Mouse (Mus musculus) spleen, adult 2 months (tissue): ENCODE data around the gene Sos2. TPM values are rescaled to one million over a fixed set of nuclear protein-coding genes. Genes with fewer than 3 reads are reported as not detected.

ENCODE experiments used
- DNase-seq, 2 experiments: peaks; one replicate each; pipeline versions ENCODE4 v3.0.0 to v3.0.0-alpha.2; 2012 to 2021; ENCODE audit warnings: low spot score in 2 of 2, low read depth in 1 of 2
- H3K27ac ChIP-seq: fragments of 200-500 bp; 2 replicates; pipeline ENCODE4 v1.5.1; 2012; ENCODE audit warnings: low read length, inconsistent platforms; ENCODE audit not compliant: insufficient read depth
- H3K27me3 ChIP-seq: fragments of 200-500 bp; 2 replicates; pipeline ENCODE4 v1.6.1; 2012; ENCODE audit warnings: mild to moderate bottlenecking, moderate library complexity, low read length, inconsistent platforms; ENCODE audit not compliant: control insufficient read depth, insufficient read depth
- H3K36me3 ChIP-seq: fragments of 200-500 bp; 2 replicates; pipeline ENCODE4 v1.6.1; 2012; ENCODE audit warnings: mild to moderate bottlenecking, low read length, inconsistent platforms; ENCODE audit not compliant: control insufficient read depth, insufficient read depth
- H3K4me1 ChIP-seq: fragments of 200-500 bp; 2 replicates; pipeline ENCODE4 v1.6.1; 2011; ENCODE audit warnings: inconsistent platforms; ENCODE audit not compliant: control insufficient read depth, insufficient read depth, insufficient read length
- H3K4me3 ChIP-seq: fragments of 200-500 bp; 2 replicates; pipeline ENCODE4 v1.5.1; 2011; ENCODE audit warnings: mild to moderate bottlenecking, inconsistent platforms; ENCODE audit not compliant: insufficient read depth, insufficient read length; ENCODE audit errors: extremely low read depth
- CTCF ChIP-seq: fragments of 200-500 bp; IDR thresholded peaks from 2 replicates; pipeline ENCODE4 v1.5.1; 2011; ENCODE audit warnings: mild to moderate bottlenecking, inconsistent platforms; ENCODE audit not compliant: insufficient read depth, insufficient read length, insufficient replicate concordance; ENCODE audit errors: extremely low read depth
- POLR2A ChIP-seq: fragments of 200-500 bp; IDR thresholded peaks from 2 replicates; pipeline ENCODE4 v1.6.1; 2011; ENCODE audit warnings: low read depth, low read length, inconsistent platforms
- WGBS: fragments of 180-500 bp; shearing (Covaris S2); methylation state at CpG from one replicate; pipeline ENCODE4 v1.1.7; 2018; 5-methylcytosine and 5-hydroxymethylcytosine counted together
- polyA plus RNA-seq: library from polyadenylated mRNA; depleted of rRNA; stranded (reverse); fragments of >200 nt; gene quantifications from 2 replicates; pipeline ENCODE4 v1.2.3, GENCODE M21; 2012

Gene Sos2
- polyA plus RNA-seq, 1 experiment, result 8.7 TPM

- no peak overlapping the region for H3K4me3 ChIP-seq
- H3K36me3 ChIP-seq, result no peaks in the 10 kb centered on the region
- TF ChIP-seq CTCF (no peak), POLR2A (no peak)
- no peak overlapping the region for H3K27ac ChIP-seq
- H3K4me1 ChIP-seq, result no peaks in the 10 kb centered on the region
- no peaks in the 10 kb centered on the region for H3K27me3 ChIP-seq
- no peak for DNase-seq
These were observed 7.4 kb upstream of the Sos2 start for GRCm38 (mm10) chr12:69689094-69689493.

DNA sequence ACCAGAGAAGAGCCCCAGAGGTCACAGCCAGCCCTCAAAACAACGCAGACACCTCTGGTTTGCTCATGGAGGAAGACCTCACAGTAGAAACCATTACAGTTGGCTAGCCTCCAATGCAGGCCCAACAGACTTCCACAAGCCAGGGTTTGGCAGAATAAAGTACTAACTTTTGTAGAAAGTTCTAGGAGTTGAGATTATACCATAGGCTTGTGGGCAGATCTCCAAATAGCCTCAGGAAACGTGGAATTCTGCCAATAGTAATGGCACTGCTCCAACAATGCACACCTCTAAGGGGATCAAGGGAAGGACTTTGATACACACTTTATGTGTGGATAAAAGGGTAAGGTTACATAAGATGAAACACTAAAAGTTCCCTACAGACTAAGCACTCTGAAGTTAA lies 6.7 kb upstream of the Sos2 start:
- DNase-seq, result no peak
- WGBS, result 59% methylated on average over 2 of the region's 2 CpGs
- no peak overlapping the region for H3K27ac ChIP-seq

GRCm38 (mm10) chr12:69683537-69683936 lies 1.9 kb upstream of the Sos2 start:
- 12% methylated on average over 10 of the region's 10 CpGs for WGBS
- H3K4me3 ChIP-seq, result no peak overlapping the region
- DNase-seq, result peak in 1 of 2 experiments; percentile 36
- H3K27ac ChIP-seq, result no peak overlapping the region
- peaks cover 4% of the 10 kb centered on the region; the same call in 1 of the 2 replicates for H3K4me1 ChIP-seq
- no peaks in the 10 kb centered on the region for H3K27me3 ChIP-seq
- TF ChIP-seq CTCF, result no peak
- no peak for TF ChIP-seq POLR2A
- no peaks in the 10 kb centered on the region for H3K36me3 ChIP-seq

More for the DNA sequence above, 6.7 kb upstream of the Sos2 start:
- H3K4me1 ChIP-seq, result no peaks in the 10 kb centered on the region
- no peak overlapping the region for H3K4me3 ChIP-seq
- no peaks in the 10 kb centered on the region for H3K27me3 ChIP-seq
- TF ChIP-seq CTCF (no peak), POLR2A (no peak)
- no peaks in the 10 kb centered on the region for H3K36me3 ChIP-seq

GRCm38 (mm10) chr12:69682788-69683419 lies 1.3 kb upstream of the Sos2 start:
- no peak for DNase-seq
- H3K36me3 ChIP-seq, result no peaks in the 10 kb centered on the region
- WGBS, result 32% methylated on average over 14 of the region's 14 CpGs
- peak overlapping the region; percentile 28; the same call in 1 of the 2 replicates for H3K27ac ChIP-seq
- TF ChIP-seq CTCF, result no peak
- TF ChIP-seq POLR2A, result no peak
- H3K4me1 ChIP-seq, result peaks cover 4% of the 10 kb centered on the region; the same call in 1 of the 2 replicates
- H3K27me3 ChIP-seq, result no peaks in the 10 kb centered on the region
- H3K4me3 ChIP-seq, result peak overlapping the region; percentile 49

- no peak for TF ChIP-seq CTCF
- no peak for TF ChIP-seq POLR2A
- H3K4me1 ChIP-seq, result peaks cover 4% of the 10 kb centered on the region; the same call in 1 of the 2 replicates
- peak in 1 of 2 experiments; percentile 69 for DNase-seq
- no peaks in the 10 kb centered on the region for H3K36me3 ChIP-seq
- no peaks in the 10 kb centered on the region for H3K27me3 ChIP-seq
- peak overlapping the region; percentile 73 for H3K4me3 ChIP-seq
- peak overlapping the region; percentile 88 for H3K27ac ChIP-seq
- under 1% methylated on average over 50 of the region's 54 CpGs for WGBS
These were observed 574 bp upstream of the Sos2 start for GRCm38 (mm10) chr12:69682065-69682787.

GRCm38 (mm10) chr12:69680635-69681565 lies 752 bp downstream of the Sos2 start:
- DNase-seq, result peak; percentile 12 to 52

More at GRCm38 (mm10) chr12:69680635-69681565, 752 bp downstream of the Sos2 start:
- TF ChIP-seq CTCF, result no peak
- TF ChIP-seq POLR2A, result no peak
- Histone ChIP-seq H3K27ac (peak overlapping the region; percentile 88), H3K27me3 (no peaks in the 10 kb centered on the region), H3K4me3 (peak overlapping the region; percentile 73), H3K4me1 (peaks cover 4% of the 10 kb centered on the region; the same call in 1 of the 2 replicates), H3K36me3 (no peaks in the 10 kb centered on the region)
- 3% methylated on average over 55 of the region's 56 CpGs for WGBS
